Mouse (Mus musculus): ENCODE data around the gene Gm37240.

Gene Gm37240

DNA sequence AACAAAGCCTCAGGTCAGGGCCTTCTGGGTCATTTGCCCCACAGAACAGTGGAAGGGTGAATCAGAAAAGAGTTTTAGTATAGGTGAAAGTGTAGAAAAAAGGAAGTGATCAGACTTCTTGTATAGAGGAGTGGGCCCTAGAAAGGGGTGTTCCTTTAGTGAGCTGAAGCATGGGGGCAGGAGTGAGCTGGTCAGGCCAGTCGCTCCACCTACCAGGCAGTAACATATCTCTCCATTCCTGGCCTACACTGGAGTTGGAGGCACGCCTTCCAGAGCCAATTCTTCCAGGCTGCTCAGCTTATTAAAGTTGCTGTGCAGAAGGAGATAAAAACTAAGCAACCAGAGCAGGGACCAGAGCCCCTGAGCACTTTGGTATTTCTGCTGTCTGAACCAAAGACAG lies 322.7 kb downstream of the Gm37240 start:
- no peak for DNase-seq

DNA sequence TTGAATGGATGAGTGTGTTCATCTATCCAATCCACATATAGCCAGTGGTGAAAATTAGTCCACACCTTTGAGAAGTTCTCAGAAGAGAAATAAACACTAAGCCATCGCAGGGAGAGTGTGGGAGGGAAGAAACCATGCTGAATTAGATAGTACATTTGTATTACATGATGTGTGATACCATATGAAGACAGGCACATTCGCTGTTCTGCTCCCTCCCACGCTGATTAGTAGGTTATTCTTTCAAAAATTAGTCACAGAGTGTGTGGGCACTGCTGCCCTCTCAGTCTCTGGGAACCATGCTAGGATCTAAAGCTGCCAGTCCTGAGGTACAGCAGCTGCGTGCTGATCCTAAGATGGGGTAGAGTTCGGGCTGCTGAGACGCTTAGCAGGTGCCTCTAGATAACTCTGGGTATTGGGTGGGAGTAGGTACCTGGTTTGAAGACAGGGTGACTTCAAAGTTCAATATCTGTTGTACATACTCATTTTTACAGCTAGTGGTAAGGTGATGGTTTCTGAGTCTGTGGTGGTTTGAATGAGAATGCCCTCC lies 333.5 kb downstream of the Gm37240 start:
- DNase-seq, result no peak

DNA sequence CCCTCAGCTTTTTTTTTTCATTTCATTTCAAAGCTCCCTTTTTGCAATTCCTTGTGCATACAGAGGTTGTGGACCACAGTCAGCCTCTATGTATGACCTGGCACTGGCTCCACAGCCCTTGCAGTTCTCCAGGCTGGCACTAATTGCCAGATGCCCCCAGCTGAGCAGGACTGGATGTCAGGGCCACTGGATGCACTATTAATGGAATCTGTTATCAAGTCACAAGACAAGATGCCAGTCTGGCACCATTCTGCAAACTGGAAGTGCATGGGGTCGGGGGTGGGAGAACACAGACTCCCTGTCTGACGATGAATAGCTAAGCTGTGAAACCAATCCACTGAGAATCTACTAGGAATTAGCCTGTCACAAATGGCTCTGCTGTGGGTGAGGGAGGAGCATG lies 336.0 kb downstream of the Gm37240 start:
- DNase-seq, result no peak

DNA sequence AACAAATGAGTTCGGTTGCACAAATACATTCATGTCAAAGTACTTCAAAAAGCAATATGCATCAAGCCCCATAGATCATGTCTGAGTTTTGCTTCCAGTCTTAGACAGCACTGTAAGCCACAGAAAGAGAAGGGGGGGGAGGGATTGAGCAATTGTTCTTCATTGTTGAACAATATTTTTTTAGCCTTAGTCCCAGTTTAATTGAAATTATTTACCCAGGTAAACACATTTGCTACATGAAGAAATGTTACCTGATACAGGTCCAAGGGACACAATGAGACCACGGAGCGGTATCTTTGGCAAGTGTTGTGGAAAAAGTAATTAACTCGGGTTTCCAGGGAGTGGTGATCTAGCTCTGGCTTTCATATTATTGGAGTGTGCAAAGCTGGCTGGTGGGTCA lies 337.0 kb downstream of the Gm37240 start:
- DNase-seq, result no peak

DNA sequence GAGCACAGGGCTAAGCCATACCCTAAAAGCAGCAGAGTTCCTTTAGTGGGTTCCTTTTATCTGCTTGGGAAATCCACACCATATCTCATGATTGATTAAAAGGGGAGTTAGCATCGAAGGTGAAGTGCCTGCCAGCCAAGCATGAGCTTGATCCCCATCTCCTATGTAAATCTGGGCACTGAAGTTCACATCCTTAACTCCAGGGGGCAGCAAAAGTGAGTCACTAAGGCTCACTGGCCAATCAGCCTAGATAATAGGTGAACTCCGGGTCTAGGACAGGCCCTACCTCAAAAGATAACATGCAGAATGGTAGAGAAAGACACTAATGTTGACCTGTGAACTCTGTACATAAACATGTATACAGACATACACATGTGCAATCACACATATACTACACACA lies 343.7 kb downstream of the Gm37240 start:
- peak; percentile 2 for DNase-seq

DNA sequence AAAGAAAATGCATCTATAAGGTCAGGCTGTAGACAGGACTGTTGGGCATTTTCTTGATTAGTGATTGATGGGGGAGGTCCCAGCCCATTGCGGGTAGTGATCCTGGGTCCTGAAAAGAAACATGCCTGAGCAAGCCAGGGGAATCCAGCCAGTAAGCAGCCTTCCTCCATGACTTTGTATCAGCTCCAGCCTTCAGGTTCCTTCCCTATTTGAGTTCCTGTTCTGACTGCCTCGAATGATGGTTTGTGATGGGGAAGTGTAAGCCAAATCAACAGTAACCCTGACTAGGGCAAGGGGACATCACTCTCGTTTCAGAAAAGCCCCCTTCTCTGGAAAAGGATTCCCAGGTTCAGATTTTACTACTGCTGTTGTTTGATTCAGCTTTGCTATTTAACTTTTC lies 344.6 kb downstream of the Gm37240 start:
- no peak for DNase-seq

DNA sequence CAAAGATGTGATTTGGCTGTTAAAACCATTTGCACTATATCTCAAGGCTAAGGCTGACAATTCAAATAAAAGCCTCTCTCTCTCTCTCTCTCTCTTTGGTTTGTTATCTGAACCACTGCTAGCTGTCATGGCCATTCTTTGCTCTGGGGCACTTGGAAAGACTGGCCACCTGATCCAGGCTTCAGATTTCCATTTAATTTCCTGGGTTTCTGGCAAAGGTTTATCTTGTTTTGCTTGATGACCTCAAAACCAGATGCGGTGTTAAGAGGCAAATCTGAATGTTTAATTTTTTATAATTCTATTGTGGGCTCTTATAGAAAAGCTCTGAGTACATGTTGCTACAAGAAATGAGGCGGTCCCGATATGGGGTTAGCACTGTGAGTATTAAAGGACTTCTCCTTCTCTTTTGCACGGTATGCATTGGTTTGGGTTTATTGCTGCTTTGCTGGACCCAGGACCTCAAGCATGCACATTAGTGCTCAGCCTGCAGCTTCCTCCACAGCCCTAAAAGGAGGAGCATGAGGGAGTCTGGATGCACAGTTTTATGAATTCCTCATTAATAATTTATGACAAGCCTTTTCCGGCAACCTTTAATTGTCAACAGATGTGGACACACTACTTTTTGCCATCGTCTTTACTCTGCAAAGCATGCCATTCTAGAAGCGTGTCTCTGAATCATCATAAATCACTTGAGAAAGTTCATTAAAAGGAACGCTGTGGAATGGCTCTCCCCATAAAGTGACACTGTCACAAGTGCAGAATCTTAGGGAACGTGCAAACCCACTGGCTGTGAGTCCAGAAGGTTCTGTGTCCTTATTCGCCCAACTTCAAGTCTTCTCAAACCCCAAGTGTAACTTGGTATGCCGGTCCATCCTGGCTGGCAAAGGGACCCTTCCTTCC lies 351.4 kb downstream of the Gm37240 start:
- no peak for DNase-seq

DNA sequence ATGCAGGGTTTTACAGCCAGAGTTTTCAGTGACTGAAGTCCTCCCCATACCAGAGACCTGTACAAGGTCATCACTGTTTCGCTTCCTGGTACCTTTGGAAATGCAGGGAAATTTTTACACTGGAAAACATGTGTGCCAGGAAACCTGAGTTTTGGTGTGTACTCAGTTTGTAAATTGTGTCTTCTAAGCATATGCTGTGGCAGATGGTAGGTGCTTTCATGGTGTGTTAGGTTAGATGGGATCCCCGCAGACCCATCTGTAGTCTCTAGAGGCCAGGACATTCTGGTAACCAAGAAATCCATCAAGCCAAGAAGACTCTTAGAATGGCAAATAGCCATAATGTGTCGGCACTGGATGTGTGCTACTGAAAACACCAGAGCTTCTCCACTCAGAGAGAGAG lies 352.3 kb downstream of the Gm37240 start:
- no peak for DNase-seq

DNA sequence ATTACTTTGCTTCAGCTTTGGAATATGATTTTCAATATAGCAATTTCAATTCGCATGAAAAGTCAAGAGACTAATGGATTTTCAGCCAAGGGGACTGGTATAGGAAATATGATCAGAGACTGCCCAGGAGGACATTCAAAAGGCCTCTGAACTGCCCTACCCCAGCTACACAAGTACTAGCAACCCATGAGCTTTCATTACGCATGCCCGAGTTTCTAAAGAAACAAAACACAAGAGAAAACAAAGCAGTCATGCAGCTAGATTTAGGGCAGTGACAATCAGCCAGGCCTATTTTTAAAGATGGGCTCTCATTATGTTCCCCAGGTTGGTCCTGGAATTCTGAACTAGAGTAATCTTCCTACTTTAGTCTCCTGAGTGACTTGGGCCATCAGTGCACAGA lies 354.9 kb downstream of the Gm37240 start:
- DNase-seq, result no peak

DNA sequence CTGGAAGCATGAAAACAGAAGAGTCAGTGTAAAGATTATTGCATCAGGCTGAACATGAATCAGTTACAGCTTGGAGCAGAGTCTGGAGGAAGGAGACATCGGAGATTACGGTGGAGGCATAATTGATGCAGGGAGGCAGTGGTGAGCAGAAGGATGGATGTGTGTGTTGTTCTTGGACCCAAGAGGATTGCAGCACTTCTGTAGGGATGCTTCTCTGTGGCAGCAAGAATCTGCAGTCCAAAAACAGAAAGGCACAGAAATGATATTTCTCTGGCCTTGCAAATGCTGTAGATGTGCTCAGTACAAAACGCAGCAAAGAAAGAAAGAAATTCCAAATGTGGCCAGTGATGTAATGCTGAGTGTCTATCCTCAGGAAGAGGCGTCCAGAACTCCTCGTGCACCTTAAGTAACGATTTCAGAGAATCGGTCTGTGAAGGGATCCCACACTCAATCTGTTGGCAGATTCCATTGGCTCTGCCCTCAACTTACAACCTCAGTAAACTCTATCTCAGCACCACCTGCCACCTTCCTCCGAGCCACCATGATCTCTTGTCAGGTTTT lies 356.6 kb downstream of the Gm37240 start:
- DNase-seq, result no peak

DNA sequence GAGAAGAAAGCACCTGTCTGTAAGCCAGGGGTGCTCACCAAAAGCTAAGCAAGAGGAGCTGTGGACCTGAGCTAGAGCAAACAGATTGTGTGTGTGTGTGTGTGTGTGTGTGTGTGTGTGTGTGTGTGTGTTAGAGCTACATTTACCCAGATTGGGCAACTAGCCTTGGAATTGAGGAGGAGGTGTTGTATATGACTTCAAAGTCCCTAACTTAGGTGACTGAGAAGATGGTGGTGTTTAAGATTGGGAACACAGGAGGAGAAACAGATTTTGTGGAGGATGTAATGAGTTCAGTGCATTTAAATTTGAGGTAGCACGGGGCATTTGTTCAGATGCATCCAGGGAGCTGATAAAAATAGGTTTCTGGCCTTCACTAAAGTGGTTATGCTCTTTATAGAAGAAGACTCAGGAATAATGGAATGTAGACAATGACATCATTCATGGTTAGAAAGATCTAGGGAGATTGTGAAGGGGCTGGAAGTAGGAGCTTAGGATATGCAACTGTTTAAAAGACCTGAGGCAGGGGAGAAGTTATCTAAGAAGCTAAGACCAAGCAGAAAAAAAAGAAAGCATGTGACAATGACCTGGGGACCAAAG lies 365.9 kb downstream of the Gm37240 start:
- DNase-seq, result no peak

DNA sequence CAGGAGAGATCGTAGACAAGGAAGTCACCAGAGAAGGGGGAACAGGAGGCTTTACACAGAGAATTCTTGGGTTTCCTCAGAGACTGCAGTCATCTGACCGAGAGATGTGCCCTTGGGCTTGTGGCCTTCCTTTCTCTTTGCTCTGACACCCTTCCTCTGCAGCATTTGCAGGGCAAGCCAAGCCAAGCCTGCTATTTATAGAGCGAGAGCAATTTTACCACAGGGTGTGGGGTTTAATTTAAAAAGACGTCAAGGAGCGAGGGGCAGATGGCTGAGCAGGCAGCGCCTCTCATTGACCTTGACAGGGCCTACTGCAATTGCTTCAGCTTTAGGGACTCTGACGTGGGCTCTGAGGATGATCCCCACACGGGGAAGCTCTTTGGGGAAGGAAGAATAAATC lies 368.6 kb downstream of the Gm37240 start:
- no peak for DNase-seq

DNA sequence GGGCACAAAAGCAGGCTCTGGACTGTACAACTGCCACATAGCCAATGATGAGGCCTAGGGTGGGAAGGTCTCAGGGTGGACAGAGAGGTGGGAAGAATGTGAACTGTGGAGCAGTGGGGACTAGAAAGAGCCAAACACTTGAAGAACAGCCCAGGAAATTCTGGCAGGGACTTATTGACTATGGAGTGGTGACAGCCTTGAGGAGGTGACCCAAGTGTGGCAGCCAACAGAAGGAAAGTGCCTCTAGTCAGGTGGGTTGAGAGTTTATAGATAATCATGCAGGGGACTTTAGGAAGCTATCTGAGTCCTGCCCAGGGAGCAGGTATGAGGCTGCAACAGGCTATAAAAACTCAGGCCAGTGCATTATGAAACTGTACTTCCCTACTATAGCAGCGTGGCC lies 369.2 kb downstream of the Gm37240 start:
- no peak for DNase-seq

DNA sequence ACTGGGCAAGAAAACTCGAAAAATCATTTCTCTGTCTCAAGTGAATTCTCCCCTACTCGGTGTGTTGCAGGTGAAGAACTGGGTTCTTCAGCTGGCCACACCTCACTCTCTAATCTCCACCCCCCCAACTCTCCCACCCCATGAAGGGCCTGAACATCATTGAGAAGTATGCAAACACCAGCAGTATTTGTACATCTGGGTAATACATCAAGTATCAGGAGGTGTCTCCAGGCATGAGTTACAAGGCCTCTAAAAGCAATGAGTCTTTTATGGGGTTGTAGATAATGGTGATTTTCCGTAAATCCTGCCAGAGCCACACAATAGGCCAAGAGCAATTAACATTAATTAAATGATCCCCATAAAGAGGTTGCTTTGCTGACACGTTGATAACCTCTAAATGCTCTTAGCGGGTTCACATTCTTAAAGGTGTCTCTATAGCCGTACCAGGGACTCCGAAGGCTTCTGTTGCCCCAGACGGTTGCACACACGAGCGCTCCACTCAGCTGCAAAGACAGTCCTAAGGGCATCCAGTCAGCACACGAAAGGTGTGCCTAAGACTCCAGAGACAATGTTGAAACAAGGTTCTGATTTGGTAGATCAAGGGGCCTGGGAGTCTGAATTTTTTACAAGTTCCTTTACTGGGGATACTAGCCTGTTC lies 370.4 kb downstream of the Gm37240 start:
- no peak for DNase-seq

DNA sequence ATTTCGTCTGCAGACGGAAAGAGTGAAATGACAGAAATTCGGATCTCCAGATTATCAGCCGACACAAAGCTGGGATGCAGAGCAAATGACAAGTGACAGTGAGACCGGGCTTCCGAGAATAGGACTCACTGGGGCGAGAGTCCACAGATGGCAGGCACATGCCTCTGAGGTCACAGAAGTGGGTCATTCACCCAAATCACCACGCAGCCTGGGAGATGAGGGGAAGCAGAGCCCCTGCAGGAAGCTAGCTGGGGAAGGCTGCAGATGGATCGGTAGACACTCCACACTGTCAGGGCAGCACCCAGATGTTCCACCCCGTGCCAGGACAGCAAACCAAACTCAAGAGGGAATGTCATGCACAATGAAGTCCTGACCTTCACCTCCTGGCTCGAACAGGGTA lies 372.6 kb downstream of the Gm37240 start:
- no peak for DNase-seq

DNA sequence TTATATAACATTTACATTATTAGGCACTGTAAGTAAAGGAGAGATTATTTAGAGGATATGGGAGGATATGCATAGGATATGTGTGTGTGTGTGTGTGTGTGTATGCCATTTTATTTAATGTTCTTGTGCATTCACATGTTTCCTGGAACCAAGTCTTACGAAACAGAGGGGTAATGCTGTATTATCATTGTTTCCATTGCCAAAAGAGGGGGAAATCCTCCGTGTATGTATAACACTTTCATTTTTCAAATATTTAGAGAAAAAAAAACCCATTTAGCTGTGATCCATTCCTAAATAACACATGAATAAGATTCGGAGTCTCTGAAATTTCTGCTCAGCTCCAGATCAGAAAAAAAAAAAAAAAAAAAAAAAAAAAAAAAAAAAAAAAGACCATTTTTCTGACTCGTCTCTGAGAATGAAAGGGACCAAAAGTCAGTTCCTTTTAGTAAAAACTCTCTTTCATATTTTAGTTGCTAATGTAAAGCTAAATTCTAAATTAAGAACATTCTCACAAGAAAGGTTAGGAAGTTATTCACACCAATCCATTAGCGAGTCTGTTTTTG lies 378.5 kb downstream of the Gm37240 start:
- no peak for DNase-seq

DNA sequence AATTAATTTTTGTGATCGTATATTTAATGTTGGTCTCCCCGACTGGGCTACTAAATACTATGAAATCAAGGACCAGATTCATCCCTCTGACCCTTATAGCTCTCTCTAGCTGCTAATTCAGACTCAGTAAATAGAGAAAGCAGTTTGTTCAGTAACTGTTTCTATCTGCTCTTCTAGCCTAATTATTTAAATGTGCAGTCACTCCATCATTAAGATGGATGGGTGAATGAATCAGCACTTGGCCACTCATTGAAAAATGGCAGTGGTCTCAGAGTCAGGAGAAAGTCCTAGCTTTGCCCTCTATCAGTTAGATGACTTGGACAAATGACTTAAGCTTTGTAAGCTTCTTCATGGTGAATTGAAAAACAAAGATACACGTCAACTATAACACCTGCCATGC lies 387.2 kb downstream of the Gm37240 start:
- DNase-seq, result no peak

DNA sequence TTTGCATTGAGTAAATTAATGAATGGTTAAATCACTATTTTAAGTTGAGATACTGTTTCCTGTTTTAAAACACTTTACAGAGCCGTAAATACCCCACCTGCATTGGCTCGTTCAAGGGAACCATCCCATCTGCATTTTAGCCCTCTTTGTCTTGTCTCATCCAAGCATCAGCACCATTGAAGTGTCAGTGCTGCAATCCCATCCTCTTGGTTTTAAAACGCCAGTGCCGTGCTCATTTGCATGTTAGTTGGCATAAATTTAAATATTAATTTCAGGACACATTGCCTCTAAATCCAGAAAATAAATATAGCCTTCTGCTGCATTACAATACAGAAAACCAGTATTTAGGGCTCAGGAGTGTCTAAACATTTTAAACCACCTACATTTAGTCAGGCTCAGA lies 391.2 kb downstream of the Gm37240 start:
- no peak for DNase-seq

DNA sequence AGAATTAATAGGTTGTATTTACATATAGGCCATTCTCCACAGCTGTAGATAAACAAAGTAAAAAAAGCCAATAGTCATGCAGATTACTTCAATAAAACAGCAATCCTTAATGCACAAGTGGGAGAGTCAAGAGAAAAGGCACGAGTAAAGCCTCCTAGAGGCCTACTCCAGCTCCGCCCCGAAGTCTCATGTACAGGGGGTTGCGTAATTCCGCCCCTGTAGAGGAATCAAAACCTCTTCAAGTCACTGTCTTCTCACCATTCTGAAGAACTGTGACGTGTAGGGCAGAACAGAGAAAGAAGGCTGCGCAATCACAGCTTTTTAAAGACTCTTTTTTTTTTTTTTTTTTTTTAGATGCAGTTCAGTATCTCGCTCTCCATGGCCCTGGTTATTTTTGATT lies 393.5 kb downstream of the Gm37240 start:
- DNase-seq, result no peak

DNA sequence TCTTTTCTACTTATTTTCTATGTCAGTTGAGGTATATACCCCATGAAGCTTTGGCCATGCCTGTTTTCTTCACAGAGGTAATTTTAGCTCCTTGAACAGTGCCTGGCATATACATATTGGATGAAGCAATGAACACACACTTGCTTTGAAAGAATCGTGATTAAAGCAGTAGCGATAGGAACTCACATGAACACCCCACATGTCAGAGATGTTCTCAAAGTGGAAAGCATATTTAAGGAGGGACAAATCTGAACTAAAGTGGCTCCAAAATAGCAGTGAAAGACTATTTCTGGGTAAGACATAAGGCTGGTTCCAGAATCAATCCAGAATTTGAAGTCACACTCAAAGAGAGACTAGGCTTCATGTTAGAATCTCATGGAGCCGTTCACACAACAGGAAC lies 397.1 kb downstream of the Gm37240 start:
- DNase-seq, result no peak

DNA sequence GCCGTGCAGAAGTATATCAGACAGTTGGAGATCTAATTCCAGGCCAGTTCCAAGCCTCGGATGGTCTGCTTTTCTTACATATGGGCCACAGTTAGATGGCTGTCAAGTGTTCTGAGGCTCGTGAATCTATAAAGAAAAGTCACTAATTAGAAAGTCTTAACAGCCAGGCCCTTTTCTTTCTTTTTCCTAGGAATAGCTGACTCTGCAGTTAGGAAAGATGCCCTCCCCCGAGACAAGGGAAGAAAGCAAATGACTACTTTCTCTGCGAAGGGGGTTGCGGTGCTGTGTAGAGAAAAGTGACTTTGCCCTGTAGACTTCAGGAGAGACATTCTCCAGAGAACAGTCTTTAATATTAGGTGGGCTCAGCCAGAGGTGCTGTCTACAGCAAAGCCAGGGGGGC lies 399.9 kb downstream of the Gm37240 start:
- no peak for DNase-seq

DNA sequence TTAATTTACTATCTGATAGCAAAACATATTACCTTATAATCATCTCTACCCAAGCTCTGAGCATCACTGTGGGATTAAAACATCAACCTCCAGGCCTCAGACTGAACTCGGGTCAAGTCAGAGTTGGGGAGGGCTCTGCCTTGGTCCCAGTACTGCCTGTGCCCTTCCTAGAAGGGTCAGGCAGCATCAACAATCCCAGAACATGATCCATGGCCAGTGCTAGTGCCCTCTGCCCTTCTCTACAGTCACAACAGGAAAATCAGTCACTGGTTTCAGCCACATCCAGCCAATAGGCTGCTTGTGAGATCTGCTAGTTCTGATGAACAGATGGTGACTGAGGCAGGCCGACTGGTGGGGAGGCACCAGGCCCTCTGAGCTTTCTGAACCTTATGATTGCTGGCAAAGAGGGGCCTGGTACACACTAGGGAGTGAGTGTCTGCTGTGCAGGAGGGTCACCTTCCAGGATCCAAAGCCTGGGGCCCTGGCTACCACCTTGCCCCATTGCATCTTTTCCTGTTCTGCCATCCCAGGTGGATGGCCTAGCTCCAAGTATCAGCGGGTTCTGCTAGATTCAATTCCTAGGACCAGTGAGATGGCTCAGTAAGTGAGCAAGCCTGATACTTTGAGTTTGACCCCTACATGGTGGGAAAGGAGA lies 401.7 kb downstream of the Gm37240 start:
- DNase-seq, result no peak

DNA sequence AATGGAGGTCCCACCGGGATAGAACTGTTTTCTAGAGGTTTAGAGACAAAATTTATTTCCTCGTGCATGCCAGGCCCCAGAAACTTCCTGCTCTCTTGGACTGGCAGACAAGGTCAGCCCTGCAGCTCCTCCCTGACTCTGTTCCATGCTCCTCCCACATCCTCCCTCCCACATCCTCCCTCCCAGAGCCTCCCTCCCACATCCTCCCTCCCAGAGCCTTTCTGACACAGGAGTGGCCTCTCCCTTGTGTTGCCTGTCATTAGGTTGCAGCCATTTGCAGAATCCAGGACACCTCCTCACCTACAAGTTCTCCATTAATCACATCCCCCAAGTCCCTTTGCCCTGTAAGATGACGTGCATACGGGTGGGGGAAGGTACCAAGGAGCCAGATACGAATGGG lies 404.7 kb downstream of the Gm37240 start:
- DNase-seq, result no peak

Measured in thymus, postnatal 25 days (tissue).